Mouse (Mus musculus): ENCODE measurements around the gene Zfp280d.

- TF ChIP-seq CTCF (IDR thresholded peaks at IDR 0.05; ENCODE audit: insufficient read depth, low read depth, low read length): no peak
- TF ChIP-seq POLR2A (IDR thresholded peaks at IDR 0.05; ENCODE audit: insufficient read depth, low read depth, low read length): no peak
These were observed 22.0 kb upstream of the Zfp280d start for GRCm38 (mm10) chr9:72252656-72253055.

Data from olfactory bulb, adult 2 months (tissue).